Mouse (Mus musculus) C2C12 (cell line): ENCODE results near the gene Ammecr1.

Source experiments
- CEBPB ChIP-seq: IDR thresholded peaks from one replicate; pipeline ENCODE4 v1.6.1; 2011; ENCODE audit warnings: low read depth, mild to moderate bottlenecking, control low read depth, moderate library complexity
- CTCF ChIP-seq: IDR thresholded peaks from one replicate; pipeline ENCODE4 v1.5.1; 2011; ENCODE audit not compliant: control insufficient read depth, insufficient read depth, insufficient read length
- FOSL1 ChIP-seq: IDR thresholded peaks from one replicate; pipeline ENCODE4 v1.8.0; 2011; ENCODE audit warnings: mild to moderate bottlenecking, low read length; ENCODE audit not compliant: poor library complexity, insufficient read depth, severe bottlenecking
- MAX ChIP-seq: IDR thresholded peaks from one replicate; pipeline ENCODE4 v1.6.1; 2011; ENCODE audit warnings: mild to moderate bottlenecking, control low read depth
- MYOD1 ChIP-seq: IDR thresholded peaks from one replicate; pipeline ENCODE4 v1.6.1; 2011; ENCODE audit warnings: low read depth; ENCODE audit not compliant: control insufficient read depth, insufficient read length
- MYOG ChIP-seq: IDR thresholded peaks from one replicate; pipeline ENCODE4 v1.6.1; 2011; ENCODE audit not compliant: control insufficient read depth, insufficient read length; ENCODE audit errors: extremely low read depth
- USF1 ChIP-seq: IDR thresholded peaks from one replicate; pipeline ENCODE4 v1.6.1; 2011; ENCODE audit warnings: low read depth, mild to moderate bottlenecking, control low read depth, moderate library complexity

DNA sequence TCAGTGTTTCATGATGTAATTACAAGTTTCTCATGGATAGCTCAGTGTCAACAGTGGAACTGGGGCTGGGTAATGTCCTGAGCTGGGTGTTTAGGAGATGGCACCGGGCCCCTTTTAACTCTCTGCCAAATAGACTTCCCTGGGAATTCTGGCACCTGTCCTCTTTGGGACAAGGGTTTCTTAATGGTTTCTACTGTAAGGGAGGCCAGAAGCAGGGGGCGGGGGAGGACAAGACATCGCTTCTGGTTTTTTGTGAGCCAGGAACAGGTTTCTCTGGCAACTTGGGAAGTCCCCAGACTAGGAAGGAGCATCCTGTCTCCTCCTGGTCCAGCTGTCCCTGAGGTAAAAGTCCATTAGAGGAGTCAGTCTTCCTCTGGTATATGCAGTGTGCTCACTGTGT lies 129.2 kb downstream of the Ammecr1 start:
- no peak for TF ChIP-seq MAX
- no peak for TF ChIP-seq CTCF
- no peak for TF ChIP-seq MYOG
- no peak for TF ChIP-seq CEBPB
- no peak for TF ChIP-seq USF1
- TF ChIP-seq FOSL1 = no peak
- TF ChIP-seq MYOD1 = no peak
